ENCODE assay signal across 7 mouse cellular contexts in the genomic region with DNA sequence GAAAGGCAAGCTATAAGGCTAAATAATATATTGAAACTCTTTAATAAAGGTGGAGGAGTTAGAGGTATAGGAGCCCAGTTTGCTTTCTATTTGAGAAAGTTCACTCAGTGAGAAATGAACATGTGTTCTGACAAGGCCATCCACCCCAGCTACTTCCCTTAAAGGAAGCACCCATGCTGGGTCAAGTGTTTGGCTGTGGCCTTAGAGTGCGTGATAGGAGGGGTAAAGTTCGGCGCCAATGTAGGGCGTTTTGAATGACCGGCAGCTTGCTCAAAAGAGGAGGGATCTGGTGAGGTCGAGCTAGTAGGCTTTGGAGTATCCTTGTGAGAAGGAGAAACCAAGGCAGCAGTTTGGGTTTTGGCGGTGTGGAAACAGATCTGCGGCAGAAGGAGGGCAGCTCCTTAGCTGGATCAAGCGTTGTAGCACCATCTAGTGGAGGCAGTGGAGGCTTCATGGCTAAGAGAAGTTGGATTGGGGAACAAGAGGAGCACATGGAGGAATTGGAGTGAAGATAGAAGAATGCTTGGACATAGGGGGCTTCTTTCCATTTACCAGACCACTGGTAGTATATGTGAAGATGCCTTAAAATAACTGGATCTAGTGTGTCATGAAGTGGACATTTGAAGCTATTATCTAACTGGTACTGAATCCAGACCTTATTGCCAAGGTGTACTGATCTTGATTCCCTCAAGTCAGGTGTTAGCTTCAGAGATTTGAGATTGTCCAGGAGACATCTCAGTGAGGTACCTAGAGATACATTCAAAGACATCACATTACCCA.
DNase-seq lines count a peak whose midpoint lies in the region; ATAC-seq and TF ChIP-seq lines count a peak whose summit lies in the region.

No protein-coding gene starts in this region.

- peak; percentile 77 for TF ChIP-seq CTCF in bone marrow, adult 2 months (IDR thresholded peaks at IDR 0.05; ENCODE audit: control insufficient read depth, insufficient read depth, low read length)
- peak; percentile 54; the same call in 1 of the 2 replicates for TF ChIP-seq CTCF in spleen, adult 2 months (IDR thresholded peaks at IDR 0.05; ENCODE audit: extremely low read depth, insufficient read depth, insufficient read length, insufficient replicate concordance)

- H3K4me2 ChIP-seq in embryonic facial prominence, embryonic 13.5 days: peak overlapping the region; percentile 44
- H3K4me2 ChIP-seq in limb, embryonic 11.5 days (ENCODE audit: low read depth, severe bottlenecking): no peak overlapping the region
- peak overlapping the region; percentile 44 for H3K4me2 ChIP-seq in midbrain, embryonic 13.5 days (replicated peaks)

- no peaks in the 10 kb centered on the region for H3K9me3 ChIP-seq in embryonic facial prominence, embryonic 13.5 days
- H3K9me3 ChIP-seq in limb, embryonic 11.5 days (ENCODE audit: control insufficient read depth, low read length): no peaks in the 10 kb centered on the region
- no peaks in the 10 kb centered on the region for H3K9me3 ChIP-seq in midbrain, embryonic 13.5 days

- no peak overlapping the region for H3K9ac ChIP-seq in embryonic facial prominence, embryonic 13.5 days
- no peak overlapping the region for H3K9ac ChIP-seq in limb, embryonic 11.5 days (ENCODE audit: low read length)
- no peak overlapping the region for H3K9ac ChIP-seq in midbrain, embryonic 13.5 days (replicated peaks)

- ATAC-seq in embryonic facial prominence, embryonic 13.5 days (ENCODE audit: insufficient number of reproducible peaks, insufficient read depth, low FRiP score, low TSS enrichment, low read depth): no peak
- 0 out of 2 replicates have a peak, but pooled peaks have one; percentile 57 for ATAC-seq in limb, embryonic 11.5 days (ENCODE audit: insufficient number of reproducible peaks, low FRiP score, low TSS enrichment, low read depth)
- peak; percentile 85 for ATAC-seq in midbrain, embryonic 13.5 days

- no peaks in the 10 kb centered on the region for H3K27me3 ChIP-seq in embryonic facial prominence, embryonic 13.5 days
- H3K27me3 ChIP-seq in limb, embryonic 11.5 days (ENCODE audit: control insufficient read depth, insufficient read depth, low read length): no peaks in the 10 kb centered on the region
- H3K27me3 ChIP-seq in midbrain, embryonic 13.5 days: no peaks in the 10 kb centered on the region
- no peaks in the 10 kb centered on the region for H3K27me3 ChIP-seq in spleen, adult 2 months (ENCODE audit: control insufficient read depth, insufficient read depth, low read length)

- TF ChIP-seq POLR2A in bone marrow, adult 2 months (IDR thresholded peaks at IDR 0.05; ENCODE audit: borderline replicate concordance, control insufficient read depth, low read depth, low read length): no peak
- TF ChIP-seq POLR2A in spleen, adult 2 months (IDR thresholded peaks at IDR 0.05; ENCODE audit: low read depth, low read length): no peak

- H3K36me3 ChIP-seq in embryonic facial prominence, embryonic 13.5 days: no peaks in the 10 kb centered on the region
- no peaks in the 10 kb centered on the region for H3K36me3 ChIP-seq in limb, embryonic 11.5 days (ENCODE audit: control insufficient read depth, insufficient read depth, low read length)
- H3K36me3 ChIP-seq in midbrain, embryonic 13.5 days: no peaks in the 10 kb centered on the region
- no peaks in the 10 kb centered on the region for H3K36me3 ChIP-seq in spleen, adult 2 months (ENCODE audit: control insufficient read depth, insufficient read depth, low read length)

- 7% methylated on average over 9 of the region's 9 CpGs for WGBS in bone marrow, adult 2 months
- whole genome bisulfite sequencing in embryonic facial prominence, embryonic 13.5 days: 15% methylated on average over 9 of the region's 9 CpGs
- WGBS in limb, embryonic 11.5 days: 12% methylated on average over 9 of the region's 9 CpGs
- 20% methylated on average over 9 of the region's 9 CpGs for WGBS in midbrain, embryonic 13.5 days
- 11% methylated on average over 9 of the region's 9 CpGs for WGBS in spleen, adult 2 months

- H3K27ac ChIP-seq in bone marrow, adult 2 months (ENCODE audit: control insufficient read depth, insufficient read depth, low read depth, low read length, poor library complexity): no peak overlapping the region; the same call in 1 of the 2 replicates
- no peak overlapping the region for H3K27ac ChIP-seq in embryonic facial prominence, embryonic 13.5 days
- no peak overlapping the region for H3K27ac ChIP-seq in limb, embryonic 11.5 days (replicated peaks; ENCODE audit: low read depth, low read length)
- H3K27ac ChIP-seq in midbrain, embryonic 13.5 days: no peak overlapping the region
- no peak overlapping the region for H3K27ac ChIP-seq in spleen, adult 2 months (ENCODE audit: insufficient read depth, low read length)

- peak overlapping the region; percentile 54 for H3K4me3 ChIP-seq in bone marrow, adult 2 months (replicated peaks; ENCODE audit: control insufficient read depth, low read depth, low read length)
- no peak overlapping the region for H3K4me3 ChIP-seq in embryonic facial prominence, embryonic 13.5 days
- H3K4me3 ChIP-seq in limb, embryonic 11.5 days (ENCODE audit: low read depth, low read length): no peak overlapping the region
- no peak overlapping the region for H3K4me3 ChIP-seq in midbrain, embryonic 13.5 days (replicated peaks)
- H3K4me3 ChIP-seq in spleen, adult 2 months (ENCODE audit: extremely low read depth, insufficient read depth, insufficient read length): peak overlapping the region; percentile 41; the same call in 1 of the 2 replicates

- DNase-seq in heart, adult 9 months (ENCODE audit: low spot score in 2 of 2): peak; percentile 36 to 47
- DNase-seq in kidney, adult 8-10 months: peak; percentile 32 to 67
- DNase-seq in limb, embryonic 11.5 days (ENCODE audit: low spot score): peak; percentile 72
- DNase-seq in spleen, adult 2 months (ENCODE audit: low read depth in 1 of 2, low spot score in 2 of 2): peak; percentile 26 to 44

- H3K4me1 ChIP-seq in bone marrow, adult 2 months (ENCODE audit: control insufficient read depth, insufficient read depth, low read length): no peaks in the 10 kb centered on the region; the same call in 1 of the 2 replicates
- no peaks in the 10 kb centered on the region for H3K4me1 ChIP-seq in embryonic facial prominence, embryonic 13.5 days
- no peaks in the 10 kb centered on the region for H3K4me1 ChIP-seq in limb, embryonic 11.5 days (ENCODE audit: control insufficient read depth, insufficient read depth, low read length)
- H3K4me1 ChIP-seq in midbrain, embryonic 13.5 days (replicated peaks): no peaks in the 10 kb centered on the region
- no peaks in the 10 kb centered on the region; the same call in 1 of the 2 replicates for H3K4me1 ChIP-seq in spleen, adult 2 months (ENCODE audit: control insufficient read depth, insufficient read depth, insufficient read length)

Comparison
In these comparisons a context has a peak if more than half of its experiments do, and no peak if none do; other contexts are left out.
1. H3K4me3 ChIP-seq: peak in bone marrow, adult 2 months (single experiment) and spleen, adult 2 months (single experiment); none in embryonic facial prominence, embryonic 13.5 days (single experiment), limb, embryonic 11.5 days (single experiment) and midbrain, embryonic 13.5 days (single experiment).
2. Peak in every context shown above with its lines, with median percentiles within 50 percentile points of each other: DNase-seq.